Mouse (Mus musculus): ENCODE data around the gene Plb1.

DNA sequence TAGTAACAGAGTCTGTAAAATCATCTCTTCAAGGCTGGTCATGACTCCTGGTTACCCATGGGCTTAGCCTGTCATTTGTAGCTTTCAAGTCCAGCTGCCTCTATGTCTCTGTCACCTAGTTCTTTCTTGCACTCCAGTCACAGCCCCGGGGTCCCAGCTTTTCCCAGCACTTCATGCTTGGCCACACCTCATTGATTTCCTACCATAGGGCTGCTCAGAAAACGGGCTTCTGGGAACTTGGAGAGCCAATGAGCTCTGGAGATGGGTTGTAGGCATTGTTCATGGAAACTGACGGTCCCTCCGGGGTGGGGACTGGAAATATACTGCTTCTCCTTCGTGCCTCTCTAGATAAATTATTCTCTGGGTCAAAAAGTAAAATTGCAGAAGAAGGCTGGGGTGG lies 28.2 kb downstream of the Plb1 start:
- TF ChIP-seq POLR2A (IDR thresholded peaks at IDR 0.05; ENCODE audit: low read depth, low read length): no peak
- no peak for TF ChIP-seq CTCF (IDR thresholded peaks at IDR 0.05; ENCODE audit: extremely low read depth, insufficient read length, insufficient replicate concordance, low read depth, low read length)

All from small intestine, adult 2 months (tissue).